Mouse (Mus musculus) left cerebral cortex, adult 8-10 months (tissue): ENCODE results near the gene Gcnt4. TPM values are rescaled to one million over a fixed set of nuclear protein-coding genes. Genes with fewer than 3 reads are reported as not detected.
A peak's percentile ranks its signal among the peaks of the same experiment; 100 is the strongest.

ENCODE experiments used
- DNase-seq, 2 experiments: peaks; one replicate each; pipeline ENCODE4 v3.0.0; 2022; ENCODE audit warnings: low spot score in 2 of 2
- total RNA-seq, 4 experiments: library from RNA; stranded (reverse); gene quantifications; 2 replicates each; pipeline ENCODE4 v1.2.4; 2022

Gene Gcnt4
- total RNA-seq, 4 experiments from 2014 or later, result 10.6 to 16.4 (median 11.2) TPM

DNA sequence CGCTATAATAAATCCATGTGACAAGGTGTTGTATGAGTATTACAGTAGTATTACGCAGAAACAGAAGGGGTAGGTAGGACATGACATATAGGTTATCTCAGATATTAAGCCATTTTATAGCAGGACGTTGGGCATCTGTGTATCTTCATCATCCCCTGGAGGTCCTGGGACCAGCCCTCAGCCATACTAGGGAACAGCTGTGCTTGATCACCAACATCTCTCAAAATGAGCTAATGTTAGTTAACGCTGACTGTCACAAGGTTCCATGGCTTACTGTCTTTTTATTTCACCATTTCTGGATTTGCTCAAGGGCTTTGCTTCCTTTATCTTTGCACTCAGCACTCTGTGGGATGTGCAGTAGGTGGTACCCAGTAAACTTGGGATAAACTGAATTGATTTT, 21.3 kb downstream of the Gcnt4 start:
- DNase-seq, result no peak

DNA sequence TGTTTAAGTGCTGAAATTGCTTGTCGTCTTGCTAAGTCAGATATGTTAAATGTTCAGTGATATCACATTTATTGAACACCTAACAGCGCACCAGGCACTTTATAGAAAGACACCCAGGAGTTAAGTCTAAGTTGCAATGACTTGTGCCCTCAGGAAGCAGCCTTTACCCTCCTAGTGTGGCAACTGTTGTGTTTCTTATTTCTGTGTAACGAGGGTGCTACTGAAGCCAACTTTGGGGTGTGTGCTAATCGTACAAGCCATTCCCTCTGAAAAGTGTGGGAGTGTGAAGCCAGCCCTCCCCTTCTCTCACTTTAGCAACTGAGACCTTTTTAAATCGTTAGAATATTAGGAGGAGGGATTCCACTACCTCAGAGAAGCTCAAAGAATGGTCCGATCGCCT, 23.2 kb downstream of the Gcnt4 start:
- no peak for DNase-seq

DNA sequence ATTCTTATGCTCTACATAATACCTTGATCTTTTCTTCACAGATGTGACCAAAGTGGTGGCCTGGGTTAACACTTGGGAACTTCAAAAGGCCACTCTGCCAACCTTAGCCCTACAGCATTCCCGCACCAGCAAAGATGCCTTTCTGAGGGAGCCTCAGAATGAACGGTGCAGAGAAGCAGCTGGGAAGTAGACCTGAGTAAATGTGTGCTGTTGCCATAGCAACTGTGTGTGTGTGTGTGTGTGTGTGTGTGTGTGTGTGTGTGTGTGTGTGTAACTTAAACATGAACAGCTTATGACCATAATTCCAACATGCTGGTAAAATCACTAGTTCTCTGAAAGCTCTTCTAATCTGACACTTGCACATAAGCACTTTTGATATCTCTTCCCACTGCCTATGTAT, 27.4 kb downstream of the Gcnt4 start:
- DNase-seq, result no peak

DNA sequence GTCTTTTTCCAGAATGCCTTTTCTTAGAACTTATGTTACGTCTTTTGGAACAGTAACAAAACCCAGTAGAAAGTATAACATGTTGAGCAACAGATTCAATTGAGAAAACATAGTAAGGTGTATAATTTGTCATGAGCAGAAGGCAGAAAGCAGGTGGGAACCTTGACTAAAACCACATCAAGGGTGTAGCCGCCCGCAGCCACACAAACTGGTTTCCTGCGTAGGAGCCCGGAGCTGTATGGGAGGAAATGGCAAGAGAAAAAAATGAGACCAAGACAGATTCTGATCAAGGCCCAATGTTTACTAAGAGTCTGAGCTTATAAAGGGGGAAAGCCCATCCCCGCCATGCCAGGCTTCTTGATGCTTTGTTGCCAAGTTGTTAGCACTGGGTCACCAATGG, 32.0 kb downstream of the Gcnt4 start:
- DNase-seq, result no peak

DNA sequence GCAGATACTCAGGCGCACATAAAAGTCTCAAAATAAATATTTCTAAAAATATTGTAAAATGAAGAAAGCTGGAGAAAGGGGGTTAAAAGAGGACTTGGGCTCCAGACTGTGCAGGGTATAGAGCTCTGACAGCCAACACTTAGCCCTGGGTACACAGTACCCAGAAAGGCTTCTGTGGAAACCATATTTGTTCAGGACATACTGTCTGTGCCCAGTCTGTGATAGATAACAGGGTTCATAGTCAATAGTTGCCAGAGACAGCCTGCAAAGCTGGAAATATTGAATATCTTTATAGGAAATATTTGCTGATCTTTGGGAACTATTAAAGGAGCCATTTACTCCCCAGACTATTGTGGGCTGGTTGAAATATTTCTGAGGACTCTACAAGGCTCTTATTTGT, 35.5 kb downstream of the Gcnt4 start:
- no peak for DNase-seq

DNA sequence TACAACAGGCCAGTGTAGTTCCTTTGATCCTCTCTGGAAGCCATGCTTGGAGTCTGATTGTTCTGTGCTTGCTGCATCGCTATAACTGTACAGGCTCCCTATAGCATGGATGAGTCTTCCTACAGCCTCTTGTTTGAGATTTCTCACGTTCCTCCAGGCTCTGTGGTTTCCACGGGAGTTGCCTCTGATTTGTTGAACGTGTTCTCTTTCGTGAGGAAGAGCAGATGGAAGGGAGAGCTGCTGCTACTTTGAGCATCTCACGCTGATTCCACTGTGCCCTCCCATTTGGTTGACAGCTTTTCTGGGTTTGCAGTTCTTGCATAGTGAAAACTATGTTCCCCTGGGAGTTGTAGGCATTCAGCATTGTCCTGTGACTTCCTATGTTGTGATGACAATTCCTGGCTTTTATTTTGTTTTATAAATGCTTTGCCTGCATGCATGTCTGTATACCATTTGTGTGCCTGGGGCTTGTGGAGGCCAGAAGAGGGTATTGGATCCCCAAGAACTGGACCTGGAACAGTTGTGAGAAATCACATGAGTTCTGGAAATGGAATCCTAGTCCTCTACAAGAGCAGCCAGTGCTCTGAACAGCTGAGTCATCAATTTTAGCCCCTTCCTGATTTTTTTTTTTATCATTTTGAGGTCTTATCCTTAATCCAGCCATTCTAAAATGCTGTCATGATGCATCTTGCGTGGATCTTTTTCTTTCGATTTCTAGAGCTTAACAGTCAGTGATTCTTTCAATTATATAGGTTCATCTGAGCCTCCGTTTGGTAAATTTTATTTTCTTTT, 37.1 kb downstream of the Gcnt4 start:
- peak in 1 of 2 experiments; percentile 39 for DNase-seq

DNA sequence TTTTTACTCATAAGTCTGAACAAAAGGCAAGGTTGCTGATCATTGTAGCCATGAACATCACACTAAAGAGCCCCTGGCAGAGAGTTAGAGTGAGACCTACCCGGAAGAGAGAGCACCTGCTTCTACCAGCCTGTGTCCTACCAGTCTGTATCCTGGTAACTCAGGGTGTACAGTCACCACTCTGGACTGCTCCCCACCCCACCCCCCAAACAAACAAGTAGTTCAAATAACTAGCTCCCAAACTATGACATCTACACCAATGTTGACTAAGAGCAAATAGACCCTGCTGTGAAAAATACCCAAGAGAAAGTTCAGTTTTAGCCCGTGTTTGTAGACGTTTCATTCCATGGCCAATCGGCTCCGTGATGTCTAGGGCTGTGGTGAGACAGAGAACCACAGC, 38.3 kb downstream of the Gcnt4 start:
- no peak for DNase-seq

DNA sequence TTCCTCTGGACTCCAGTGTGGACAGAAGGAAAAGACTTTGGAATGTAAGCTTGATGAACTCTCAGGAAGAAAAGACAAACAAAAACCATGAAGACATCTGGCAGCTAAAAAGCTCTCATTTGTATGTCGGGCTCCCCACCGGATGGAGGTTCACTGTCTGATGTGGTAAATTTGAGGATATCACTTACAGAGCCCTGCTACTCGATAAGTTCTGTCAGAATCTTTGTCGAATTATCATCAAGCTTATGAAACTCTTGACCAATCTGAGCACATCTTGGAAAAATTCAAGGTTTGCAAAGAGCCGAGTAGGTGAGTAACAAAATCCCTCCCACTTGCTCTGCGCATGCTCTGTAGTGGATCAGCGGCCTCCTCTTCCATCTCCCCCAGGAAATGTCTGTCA, 40.5 kb downstream of the Gcnt4 start:
- no peak for DNase-seq

DNA sequence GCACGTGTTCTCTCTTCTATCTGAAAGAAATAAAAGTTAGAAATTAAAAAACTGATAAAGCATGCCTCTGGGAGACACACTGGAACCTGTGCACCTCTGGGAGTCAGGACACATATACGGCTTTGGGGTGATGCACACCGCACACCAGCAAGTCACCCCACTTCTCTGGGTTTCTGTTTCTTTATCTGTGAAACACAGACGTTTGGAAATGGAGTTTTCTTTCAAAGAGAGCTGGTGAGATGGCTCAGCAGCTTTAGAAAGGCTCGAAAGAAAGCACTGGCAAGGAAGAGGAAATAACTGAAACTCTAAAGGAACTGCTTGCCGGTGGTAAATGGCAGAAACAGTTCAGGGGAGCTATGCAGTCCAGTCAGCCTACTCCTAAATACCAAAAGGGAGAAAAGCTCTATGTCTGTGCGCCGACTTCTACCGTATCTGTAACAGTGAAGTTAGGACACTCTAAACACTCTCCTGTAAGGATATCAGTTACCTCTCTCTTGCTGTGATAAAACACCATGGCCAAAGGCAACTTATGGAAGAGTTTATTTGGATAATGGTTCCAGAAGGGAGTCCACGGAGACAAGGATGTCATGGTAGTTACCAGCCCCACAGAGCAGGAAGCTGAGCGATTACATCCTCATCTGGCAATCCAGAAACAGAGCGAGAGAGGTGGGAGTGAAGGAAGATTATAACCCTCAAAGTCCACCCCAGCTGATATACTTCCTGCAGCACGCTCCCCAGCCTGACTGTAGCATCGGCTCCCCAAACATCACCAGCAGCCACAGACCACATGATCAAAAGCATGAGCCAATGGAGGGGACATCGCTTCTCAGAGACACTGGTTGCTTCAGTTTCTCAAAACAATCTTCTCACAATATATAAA, 42.0 kb downstream of the Gcnt4 start:
- no peak for DNase-seq

DNA sequence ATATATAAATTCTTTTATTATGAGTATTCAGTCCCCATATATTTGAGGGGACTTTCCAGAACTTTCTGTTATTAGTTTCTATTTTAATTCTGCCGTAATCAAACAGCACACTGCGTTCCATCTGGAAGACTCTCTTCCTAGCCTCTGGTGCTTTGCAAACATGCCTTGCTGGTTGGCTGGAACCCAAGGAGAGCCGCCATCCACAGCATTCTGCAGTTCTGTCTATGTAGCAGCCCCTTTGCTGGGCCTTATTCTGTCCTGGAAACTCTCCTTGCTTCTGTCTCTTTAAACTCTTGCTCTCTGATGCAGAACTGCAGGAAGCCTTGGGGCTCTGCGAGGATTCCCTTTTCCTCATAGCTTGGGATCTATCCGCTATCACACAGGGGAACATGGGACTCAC, 42.6 kb downstream of the Gcnt4 start:
- DNase-seq, result no peak

DNA sequence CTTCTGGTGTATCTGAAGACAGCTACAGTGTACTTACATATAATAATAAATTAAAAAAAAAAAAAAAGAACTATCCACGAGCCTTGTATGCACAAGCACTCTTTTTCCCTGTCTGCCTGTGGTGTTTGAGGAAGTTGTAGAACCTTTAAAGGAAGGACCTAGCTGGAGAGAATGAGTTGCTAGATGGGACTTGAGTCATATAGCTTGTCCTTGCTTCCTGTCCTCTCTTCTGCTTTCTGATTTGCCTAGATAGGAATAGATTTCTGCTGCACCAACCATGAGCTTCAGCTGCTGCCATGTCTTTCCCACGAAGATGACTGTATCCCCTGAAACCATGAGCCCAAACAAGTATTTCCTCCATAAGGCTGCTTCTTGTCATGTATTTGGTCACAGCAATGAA, 43.3 kb downstream of the Gcnt4 start:
- DNase-seq, result no peak

DNA sequence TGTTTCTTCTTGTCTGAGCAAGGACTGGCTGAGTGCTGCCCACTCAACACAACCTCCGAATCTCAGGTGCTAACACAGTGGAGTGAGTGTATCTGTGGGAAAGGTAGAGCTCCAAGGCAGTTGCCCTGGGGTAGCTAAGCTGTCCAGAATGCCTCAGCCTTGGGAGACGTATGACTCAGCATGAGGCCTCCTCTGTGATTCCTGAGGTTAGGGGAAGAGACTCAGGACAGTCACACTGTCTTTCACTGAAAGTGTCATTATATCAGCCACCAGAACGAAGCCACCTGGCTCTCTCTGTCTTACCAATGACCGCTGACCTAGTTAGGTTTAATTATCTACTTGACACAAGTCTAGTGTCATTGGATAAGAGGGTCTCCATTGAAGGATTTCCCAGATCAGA, 46.6 kb downstream of the Gcnt4 start:
- no peak for DNase-seq

DNA sequence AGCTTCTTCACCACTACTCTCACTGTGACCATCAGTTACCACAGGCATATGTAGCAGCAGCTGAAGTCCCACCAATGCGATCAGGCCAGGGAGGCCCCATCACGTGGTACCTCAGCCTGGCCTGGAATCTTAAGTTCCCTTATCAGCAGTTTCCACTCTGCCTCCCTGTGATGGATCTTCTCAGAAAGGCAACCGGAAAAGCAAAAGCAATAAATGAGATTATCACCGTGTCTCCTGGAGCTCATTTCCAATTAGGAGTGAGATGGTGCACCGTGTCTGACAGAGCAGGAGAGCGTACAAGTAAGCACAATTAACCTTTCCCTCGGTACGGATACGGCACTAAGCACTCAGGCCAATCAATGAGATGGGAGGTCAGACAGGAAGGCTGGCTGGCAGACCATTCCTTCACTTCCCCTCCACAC, 47.4 kb downstream of the Gcnt4 start:
- DNase-seq, result no peak

DNA sequence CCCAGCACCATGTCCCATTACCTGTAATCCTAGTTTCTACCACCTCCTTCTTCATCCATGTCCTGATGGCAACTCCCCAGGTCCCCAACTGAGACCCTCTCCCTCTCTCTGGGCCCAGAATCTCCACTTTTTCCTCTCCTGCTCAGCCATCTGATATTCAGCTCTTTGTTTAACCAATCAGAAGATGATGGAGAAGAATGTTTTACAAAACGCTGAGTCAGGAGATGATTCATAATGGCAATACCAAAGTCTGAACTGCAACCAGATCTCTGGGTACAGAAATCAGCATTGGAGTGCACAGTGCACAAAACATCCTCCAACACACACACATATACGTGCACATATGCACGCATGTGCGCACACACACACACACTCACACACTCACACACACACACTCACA, 48.8 kb downstream of the Gcnt4 start:
- DNase-seq, result no peak

DNA sequence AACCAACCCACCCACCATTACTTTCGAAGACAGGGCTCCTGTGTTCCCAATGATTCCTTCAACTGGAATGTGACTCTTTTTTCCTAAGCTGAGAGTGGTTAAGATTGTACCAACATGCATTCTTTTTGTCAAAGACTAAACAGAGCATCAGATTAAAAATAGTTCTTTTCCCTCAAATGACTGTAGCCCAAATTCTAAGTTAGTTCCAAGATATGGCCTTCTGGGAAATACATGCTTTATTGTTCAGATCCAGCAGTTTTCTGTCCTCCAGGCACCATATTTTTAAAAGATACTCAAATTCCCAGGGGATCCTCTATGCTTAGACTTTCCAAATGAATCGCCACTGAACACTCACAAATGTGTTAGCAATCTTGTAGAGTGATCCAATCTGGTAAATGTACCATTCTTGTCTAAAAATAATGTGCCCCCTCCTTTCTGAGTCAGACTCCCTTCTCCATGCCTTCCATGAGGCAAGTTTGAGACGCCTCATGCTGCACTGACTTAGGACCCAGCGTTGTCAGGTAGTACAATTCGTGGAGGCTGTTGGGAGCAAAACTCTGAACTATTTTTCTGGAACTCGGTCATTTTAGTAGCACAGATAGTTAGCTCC, 52.6 kb downstream of the Gcnt4 start:
- no peak for DNase-seq

DNA sequence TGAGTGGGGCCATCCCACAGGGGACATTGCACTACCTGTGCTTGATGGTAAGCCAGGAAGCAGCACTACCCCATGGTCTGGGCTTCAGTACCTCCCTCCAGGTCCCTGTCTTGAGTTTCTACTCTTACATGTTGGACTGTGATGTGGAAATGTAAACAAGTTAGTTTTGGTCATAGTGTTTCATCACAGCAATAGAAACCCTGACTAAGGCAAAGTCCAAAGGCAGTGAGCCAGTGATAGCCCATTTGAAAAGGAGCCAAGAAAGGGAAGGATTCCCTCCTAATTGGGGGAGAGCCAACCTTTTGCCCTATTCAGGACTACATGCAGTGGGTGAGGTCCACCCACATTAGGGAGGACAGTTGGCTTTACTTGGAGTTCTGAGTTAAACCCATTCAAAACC, 56.1 kb downstream of the Gcnt4 start:
- no peak for DNase-seq

DNA sequence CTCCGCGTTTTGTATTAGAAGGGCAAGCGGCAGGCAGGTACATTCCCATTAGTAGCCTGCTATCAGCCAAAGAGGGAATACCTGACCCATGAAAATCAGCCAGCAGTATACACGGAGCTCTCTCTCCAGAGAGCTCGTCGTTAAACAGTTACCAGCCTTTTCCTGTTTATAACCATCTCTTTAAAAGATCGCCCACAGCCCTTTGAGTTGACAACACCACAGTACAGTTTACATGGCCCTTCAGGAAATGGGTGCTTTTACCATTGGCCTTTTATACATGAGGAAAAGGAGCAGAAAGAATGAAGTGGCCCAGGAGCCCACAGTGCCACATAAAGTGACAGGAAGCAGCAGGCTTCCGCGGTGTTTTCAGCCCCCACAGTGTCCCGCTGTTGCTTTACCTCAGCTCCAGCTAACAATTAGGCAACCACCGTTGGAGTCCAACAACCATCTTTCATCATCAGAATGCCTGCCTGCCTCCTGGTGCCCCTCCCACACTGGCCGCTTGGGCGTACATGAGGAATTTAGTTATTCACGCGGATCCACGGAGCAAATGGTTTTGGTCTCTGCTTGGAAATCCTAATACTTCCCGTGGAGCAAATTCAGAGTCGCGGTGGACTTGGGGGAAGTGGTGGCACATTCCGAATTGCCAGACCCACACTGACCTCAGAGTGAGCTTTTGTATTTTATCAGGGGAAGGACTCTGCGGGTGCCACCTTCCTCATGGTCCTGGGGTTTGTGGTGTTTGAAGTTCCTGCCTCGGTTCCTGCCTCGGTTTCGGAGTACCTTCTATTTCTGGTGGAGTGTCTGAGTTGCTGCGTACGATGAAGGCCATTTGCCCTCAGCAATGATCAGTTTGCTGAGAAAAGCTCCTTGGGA, 59.0 kb downstream of the Gcnt4 start:
- no peak for DNase-seq

DNA sequence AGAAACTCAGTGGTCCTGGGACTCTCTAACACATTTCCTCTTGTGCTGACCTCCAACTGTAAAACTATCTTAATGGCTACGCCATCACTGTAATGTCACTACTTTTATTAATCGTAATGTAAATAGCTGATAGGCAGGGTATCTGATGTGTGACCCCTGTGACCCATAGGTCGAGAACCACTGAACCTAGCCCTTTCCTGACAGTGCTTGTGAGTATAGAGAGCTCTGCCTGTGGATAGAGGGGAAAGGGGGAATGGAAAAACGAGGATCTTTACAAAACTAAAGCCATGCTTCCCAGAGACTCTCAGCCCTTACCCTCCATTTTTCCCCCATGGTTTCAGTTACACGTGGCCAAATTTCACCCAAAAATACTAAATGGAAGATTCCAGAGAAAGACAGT, 60.2 kb downstream of the Gcnt4 start:
- DNase-seq, result no peak

DNA sequence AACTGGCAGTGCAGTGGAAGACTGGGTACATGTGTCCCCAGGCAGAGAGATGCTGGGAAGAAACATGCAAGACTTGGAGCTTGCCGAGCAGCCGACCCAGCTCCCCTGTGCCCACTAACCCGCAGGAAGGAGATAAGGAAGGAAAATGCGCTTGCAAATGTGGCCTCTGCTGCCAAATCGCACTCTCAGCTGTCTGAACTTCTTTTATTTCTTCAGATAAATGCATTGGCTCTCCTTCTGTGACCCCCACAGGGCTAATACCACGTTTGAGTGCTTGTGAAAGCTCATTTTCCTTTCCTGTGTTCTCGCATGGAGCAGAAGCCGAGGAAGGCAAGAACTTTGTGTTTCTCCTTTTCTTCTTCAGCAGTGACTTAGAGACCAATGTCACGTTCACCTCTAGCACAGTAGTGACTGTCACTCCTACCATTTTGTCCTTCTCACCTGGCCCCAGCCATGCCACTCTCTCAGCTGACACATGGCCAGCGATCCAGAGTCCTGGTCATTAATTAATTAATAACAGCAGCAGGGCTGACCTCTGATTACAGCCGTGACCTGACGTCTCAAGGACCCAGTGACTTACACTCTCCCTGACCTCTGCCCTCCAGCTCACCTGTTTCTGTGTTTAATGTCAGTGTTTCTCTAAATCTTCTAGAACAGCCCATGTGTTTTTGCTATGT, 61.2 kb downstream of the Gcnt4 start:
- no peak for DNase-seq

DNA sequence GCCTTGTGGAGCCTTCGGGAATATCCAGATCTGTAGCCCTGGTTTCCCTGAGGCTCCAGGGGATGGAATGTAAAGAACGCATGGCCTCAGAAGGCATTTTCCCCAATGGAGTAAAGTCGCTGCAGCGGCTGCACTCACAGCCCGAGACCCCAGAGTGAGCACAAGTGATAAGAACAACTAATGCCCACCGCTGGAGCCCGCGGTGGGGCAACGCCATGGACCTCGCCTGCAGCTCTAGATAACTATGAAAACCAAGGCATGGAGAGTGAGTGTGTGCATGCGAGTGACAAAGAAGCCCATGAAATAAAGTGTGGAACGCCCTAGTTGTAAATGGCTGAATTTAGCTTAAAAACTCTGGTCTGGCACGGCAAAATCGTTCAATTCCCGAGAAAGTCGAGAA, 64.6 kb downstream of the Gcnt4 start:
- no peak for DNase-seq

DNA sequence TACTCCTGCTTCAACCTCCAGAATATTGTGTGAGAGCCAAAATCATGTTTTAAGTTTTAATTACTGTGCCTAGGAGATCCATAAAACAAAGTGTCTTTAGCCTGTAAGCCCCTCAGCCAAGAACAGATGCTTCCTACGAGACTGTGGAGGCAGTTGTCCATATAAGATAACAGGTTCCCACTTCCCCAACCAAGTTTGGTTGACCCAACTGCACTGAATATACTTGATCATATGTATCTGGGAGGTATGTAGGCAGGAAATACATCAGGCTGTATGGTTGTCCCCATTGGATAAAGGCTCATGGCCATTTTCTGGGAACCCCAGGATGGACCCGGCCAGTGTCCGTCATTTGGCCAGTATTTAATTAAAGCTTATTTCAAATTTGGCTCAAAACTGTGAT, 65.6 kb downstream of the Gcnt4 start:
- no peak for DNase-seq
